ENCODE assay signal across 20 mouse cellular contexts in the genomic region with DNA sequence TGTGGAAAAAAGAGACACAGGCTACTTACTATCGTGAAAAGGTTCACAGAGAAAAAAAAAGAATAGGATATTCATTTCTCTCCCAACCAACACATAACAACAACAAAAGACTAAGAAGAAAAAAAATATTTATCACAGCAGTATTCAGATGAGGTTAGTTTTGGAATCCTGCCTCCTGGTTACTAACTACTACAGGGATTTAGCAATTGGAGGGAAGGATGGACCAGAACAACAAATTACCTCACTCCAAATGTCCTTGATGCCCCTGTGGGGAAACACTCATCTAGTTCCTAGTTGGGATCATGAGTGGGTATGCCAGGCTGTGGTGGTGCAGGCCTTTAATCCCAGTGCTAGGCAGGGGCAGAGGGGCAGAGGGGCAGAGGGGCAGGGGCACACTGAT. TPM values are rescaled to one million over a fixed set of nuclear protein-coding genes. Genes with fewer than 3 reads are reported as not detected.
A peak's percentile ranks its signal among the peaks of the same experiment; 100 is the strongest.
DNase-seq lines count a peak whose midpoint lies in the region; ATAC-seq and TF ChIP-seq lines count a peak whose summit lies in the region.
"Had no signal": no experiment of that assay in that cellular context is flagged by ENCODE, and none has a peak within 500 bp of the region (broad histone marks: within the 10 kb centered on the region; RNA-seq: fewer than 3 reads in every experiment).

No protein-coding gene starts in this region.

- no peak overlapping the region for H3K4me3 ChIP-seq in liver, adult 2 months (ENCODE audit: insufficient read depth, low read depth, low read length)
- H3K4me3 ChIP-seq: embryonic facial prominence, embryonic 12.5 days; embryonic facial prominence, embryonic 15.5 days; hindbrain, embryonic 12.5 days; hindbrain, embryonic 15.5 days had no signal

- no peaks in the 10 kb centered on the region for H3K27me3 ChIP-seq in liver, adult 2 months (ENCODE audit: control insufficient read depth, insufficient read depth, low read length)
- H3K27me3 ChIP-seq: embryonic facial prominence, embryonic 12.5 days; embryonic facial prominence, embryonic 15.5 days; hindbrain, embryonic 12.5 days; hindbrain, embryonic 15.5 days; Patski had no signal

- H3K27ac ChIP-seq in liver, adult 2 months (replicated peaks; ENCODE audit: insufficient read depth, low read depth, low read length): peak overlapping the region; percentile 94
- H3K27ac ChIP-seq: embryonic facial prominence, embryonic 12.5 days; hindbrain, embryonic 12.5 days; hindbrain, embryonic 15.5 days had no signal

- no peak for ATAC-seq in erythroid progenitor cell, adult 5-6 weeks (replicated peaks; ENCODE audit: low FRiP score, poor library complexity, severe bottlenecking)
- ATAC-seq: forebrain, embryonic 14.5 days had no signal

- H3K36me3 ChIP-seq in liver, adult 2 months (ENCODE audit: control insufficient read depth, insufficient read depth, low read length): no peaks in the 10 kb centered on the region
- H3K36me3 ChIP-seq: embryonic facial prominence, embryonic 12.5 days; embryonic facial prominence, embryonic 15.5 days; G1E; hindbrain, embryonic 12.5 days; hindbrain, embryonic 15.5 days had no signal

- 0 out of 2 replicates have a peak overlapping the region, but pooled peaks have one; percentile 19 for H3K9ac ChIP-seq in liver, adult 2 months (ENCODE audit: low read depth, low read length)
- H3K9ac ChIP-seq: embryonic facial prominence, embryonic 12.5 days; embryonic facial prominence, embryonic 15.5 days; hindbrain, embryonic 12.5 days; hindbrain, embryonic 15.5 days had no signal

- 79% methylated on average over 1 of the region's 1 CpGs for WGBS in liver, adult 2 months

- TF ChIP-seq CTCF in liver, adult 2 months (IDR thresholded peaks at IDR 0.05; ENCODE audit: low read depth, low read length): no peak

- H3K4me1 ChIP-seq in liver, adult 2 months (ENCODE audit: control insufficient read depth, insufficient read depth, low read length): peaks cover 28% of the 10 kb centered on the region

- peak; percentile 36 for DNase-seq in adrenal gland, postnatal 14 days
- no peak for DNase-seq in adrenal gland, postnatal 36 days
- DNase-seq in gastrocnemius, adult 18-20 months (ENCODE audit: low spot score): peak; percentile 50
- no peak for DNase-seq in gastrocnemius, postnatal 25 days
- peak; percentile 91 for DNase-seq in liver, adult 2 months (ENCODE audit: extremely low read depth, low read depth, low spot score)
- DNase-seq in liver: no peak
- DNase-seq: adrenal gland, adult 8-10 months; B cell, adult 2 months; cerebellum, adult 11 months; cerebellum, adult 9-11 months; gastrocnemius, postnatal 10 days; heart, adult 11 months had no signal

- TF ChIP-seq POLR2A in liver, adult 2 months (IDR thresholded peaks at IDR 0.05; ENCODE audit: extremely low read depth, insufficient read depth, low read length): no peak

- no peaks in the 10 kb centered on the region for H3K79me2 ChIP-seq in liver, adult 2 months (ENCODE audit: control insufficient read depth, insufficient read depth, low read length)

RNA-seq across cellular contexts. Expression of a gene that starts 33.2 kb away (rescaled TPM):
- total RNA-seq in adrenal gland, postnatal 14 days (2021): 24.6 and 27.8 TPM in 2 replicates
- 10 to 100 TPM; 23.9 to 25.7 TPM for total RNA-seq in adrenal gland, postnatal 36 days (2021)
- total RNA-seq in gastrocnemius, adult 18-20 months (2021): 10 to 100 TPM; 13.9 to 14.3 TPM
- total RNA-seq in gastrocnemius, postnatal 25 days (2021): 10 to 100 TPM; 12.4 TPM
- total RNA-seq in liver, adult 2 months (2014; rRNA removed): 7.7 and 10.5 TPM in 2 replicates
- 4.7 and 5.5 TPM in 2 replicates for polyA plus RNA-seq in liver, adult 2 months (2012; rRNA removed)
- total RNA-seq in erythroid progenitor cell, adult 5-6 weeks (2015; ENCODE audit: low replicate concordance): 14.7 and 19.8 TPM in 2 replicates
- 24.0 and 39.3 TPM in 2 replicates for total RNA-seq in erythroid progenitor cell, adult 5-6 weeks (2017; ENCODE audit: low replicate concordance)

RNA-seq across cellular contexts. Expression of a gene that starts 34.2 kb away (rescaled TPM):
- total RNA-seq in adrenal gland, postnatal 14 days (2021): 12.6 and 15.6 TPM in 2 replicates
- total RNA-seq in adrenal gland, postnatal 36 days (2021): 10 to 100 TPM; 11.4 to 12.5 TPM
- total RNA-seq in gastrocnemius, adult 18-20 months (2021): 10 to 100 TPM in 1 of 2 experiments, 1 to 10 TPM in 1; 6.1 to 23.4 TPM
- total RNA-seq in gastrocnemius, postnatal 25 days (2021): 1 to 10 TPM; 5.7 to 5.8 TPM
- 55.4 and 87.9 TPM in 2 replicates for total RNA-seq in liver, adult 2 months (2014; rRNA removed)
- polyA plus RNA-seq in liver, adult 2 months (2012; rRNA removed): 21.0 and 22.4 TPM in 2 replicates
- total RNA-seq in erythroid progenitor cell, adult 5-6 weeks (2015; ENCODE audit: low replicate concordance): not detected in 2 replicates
- 1.0 and 1.5 TPM in 2 replicates for total RNA-seq in erythroid progenitor cell, adult 5-6 weeks (2017; ENCODE audit: low replicate concordance)

Comparison
In these comparisons a context has a peak if more than half of its experiments do, and no peak if none do; other contexts are left out.
1. DNase-seq: peak in adrenal gland, postnatal 14 days (single experiment), gastrocnemius, adult 18-20 months (single experiment) and liver, adult 2 months (single experiment); none in adrenal gland, postnatal 36 days (0 of 2), gastrocnemius, postnatal 25 days (single experiment) and liver (single experiment).